Mouse (Mus musculus) midbrain, embryonic 11.5 days (tissue): ENCODE measurements around the gene Prickle2. TPM values are rescaled to one million over a fixed set of nuclear protein-coding genes. Genes with fewer than 3 reads are reported as not detected.

Experiments used
- ATAC-seq: fragments of 200-750 bp; cut with Nextera tagmentation; 2 replicates; pipeline ENCODE4 v1.8.0; 2017; ENCODE audit warnings: moderate TSS enrichment, moderate library complexity; ENCODE audit not compliant: low FRiP score
- DNase-seq: peaks from one replicate; pipeline ENCODE4 v3.0.0; 2015; ENCODE audit warnings: low spot score; ENCODE audit errors: missing footprints
- H3K27ac ChIP-seq: fragments of 300-500 bp; sonication (generic); 2 replicates; pipeline ENCODE4 v1.5.1; 2014; ENCODE audit warnings: low read depth, low read length
- H3K27me3 ChIP-seq: fragments of 300-500 bp; sonication (generic); 2 replicates; pipeline ENCODE4 v1.6.1; 2014; ENCODE audit warnings: mild to moderate bottlenecking, low read length, moderate library complexity, mixed read lengths; ENCODE audit not compliant: control insufficient read depth, insufficient read depth
- H3K36me3 ChIP-seq: fragments of 300-500 bp; sonication (generic); 2 replicates; pipeline ENCODE4 v1.6.1; 2014; ENCODE audit warnings: mild to moderate bottlenecking, low read length, moderate library complexity, mixed read lengths; ENCODE audit not compliant: control insufficient read depth, insufficient read depth
- H3K4me1 ChIP-seq: fragments of 300-500 bp; sonication (generic); 2 replicates; pipeline ENCODE4 v1.6.1; 2014; ENCODE audit warnings: low read length; ENCODE audit not compliant: control insufficient read depth, insufficient read depth
- H3K4me2 ChIP-seq: fragments of 300-500 bp; sonication (generic); 2 replicates; pipeline ENCODE4 v1.6.1; 2014; ENCODE audit warnings: mild to moderate bottlenecking, moderate library complexity
- H3K4me3 ChIP-seq: fragments of 300-500 bp; sonication (generic); 2 replicates; pipeline ENCODE4 v1.5.1; 2014; ENCODE audit warnings: low read depth, low read length
- H3K9ac ChIP-seq: fragments of 300-500 bp; sonication (generic); 2 replicates; pipeline ENCODE4 v1.6.1; 2014; ENCODE audit warnings: low read length
- H3K9me3 ChIP-seq: fragments of 300-500 bp; sonication (generic); 2 replicates; pipeline ENCODE4 v1.6.1; 2016; ENCODE audit warnings: low read length; ENCODE audit not compliant: control insufficient read depth
- WGBS: fragments of 180-500 bp; shearing (Covaris S2); extraction: QIAGEN DNeasy Blood & Tissue Kit; methylation state at CpG from one replicate; pipeline ENCODE4 v1.1.7; 2014; 5-methylcytosine and 5-hydroxymethylcytosine counted together
- polyA plus RNA-seq: library from polyadenylated mRNA; unstranded; fragments of >200 nt; fragmentation: Nextera tagmentation; extraction: Ambion mirVana; gene quantifications from 2 replicates; pipeline ENCODE4 v1.2.1, GENCODE M21; 2014

The Prickle2 gene
- 6.8 and 7.7 TPM in 2 replicates for polyA plus RNA-seq

DNA sequence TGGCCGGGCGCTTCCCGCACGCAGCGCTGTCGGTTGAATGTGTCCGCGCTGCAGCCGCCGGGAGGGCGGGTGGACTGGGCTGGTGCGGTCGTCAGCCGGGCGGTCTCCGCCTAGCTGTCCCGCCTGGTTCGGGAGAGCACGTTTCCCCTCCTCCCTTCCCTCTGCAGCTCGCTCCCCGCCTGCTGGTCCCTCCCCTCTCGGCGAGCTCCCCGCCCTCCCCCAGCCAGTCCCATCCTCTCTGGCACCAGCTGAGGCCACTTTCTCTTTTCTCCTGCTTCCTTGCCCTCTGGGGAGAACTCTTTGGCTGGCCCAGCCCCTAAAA lies at the start of gene Prickle2:
Prickle2 (minus strand) TSS at position 11 of the 322 bp plus-strand sequence.
- under 1% methylated on average over 17 of the region's 24 CpGs for WGBS
- no peaks in the 10 kb centered on the region for H3K36me3 ChIP-seq
- H3K4me3 ChIP-seq, result peak within 1 kb of the TSS; percentile 54
- ATAC-seq, result peak; percentile 92
- peak within 1 kb of the TSS; percentile 58 for H3K9ac ChIP-seq
- H3K27me3 ChIP-seq, result peaks cover 46% of the 10 kb centered on the region
- peaks cover 7% of the 10 kb centered on the region for H3K4me1 ChIP-seq
- H3K27ac ChIP-seq, result no peak within 1 kb of the TSS
- peak within 1 kb of the TSS; percentile 96 for H3K4me2 ChIP-seq
- no peaks in the 10 kb centered on the region for H3K9me3 ChIP-seq
- DNase-seq, result peak; percentile 91

DNA sequence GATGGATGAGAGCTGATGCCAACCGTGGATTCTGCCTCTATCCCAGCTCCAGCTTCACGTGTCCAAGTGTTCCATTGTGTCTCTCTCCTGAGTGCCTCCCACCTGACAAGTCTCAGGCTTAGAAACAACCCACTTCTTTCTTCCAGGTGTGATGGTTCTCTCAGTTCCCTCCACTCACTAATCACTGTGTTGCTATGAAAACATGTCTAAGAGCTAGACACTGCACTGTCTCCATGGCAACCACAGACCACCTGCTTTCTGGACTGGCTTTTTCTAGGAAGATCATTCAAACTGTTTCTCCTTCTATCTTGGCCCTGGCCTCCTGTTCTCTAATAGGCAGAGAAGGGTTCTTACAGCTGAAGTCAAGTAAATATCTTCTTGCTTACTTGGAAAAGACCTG lies 46.8 kb upstream of the Prickle2 start:
- H3K9me3 ChIP-seq, result no peaks in the 10 kb centered on the region
- no peak overlapping the region for H3K27ac ChIP-seq
- H3K4me1 ChIP-seq, result no peaks in the 10 kb centered on the region
- ATAC-seq (no peak), DNase-seq (no peak)
- H3K27me3 ChIP-seq, result no peaks in the 10 kb centered on the region
- no peaks in the 10 kb centered on the region for H3K36me3 ChIP-seq
- H3K4me3 ChIP-seq, result no peak overlapping the region
- no peak overlapping the region for H3K4me2 ChIP-seq
- WGBS, result 77% methylated on average over 2 of the region's 2 CpGs
- H3K9ac ChIP-seq, result no peak overlapping the region

DNA sequence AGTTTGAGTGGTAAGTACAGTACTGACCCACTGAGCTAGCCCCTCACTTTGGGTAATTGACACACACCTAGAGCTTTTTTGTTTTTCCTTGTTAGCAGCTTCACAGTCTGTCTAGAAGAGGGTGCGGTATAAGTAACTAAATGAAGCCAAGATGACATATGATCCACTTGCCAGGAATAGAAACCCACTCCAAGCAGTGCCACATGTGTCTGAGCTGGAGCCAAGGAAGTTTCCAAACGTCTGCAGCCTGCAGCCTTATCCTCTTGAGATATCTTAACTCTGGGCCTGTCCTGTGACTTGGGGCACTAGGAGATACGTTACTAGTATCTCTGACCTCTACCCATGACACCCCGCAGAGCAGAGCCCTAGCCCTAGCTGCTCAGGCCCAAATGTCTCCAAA lies 43.5 kb upstream of the Prickle2 start:
- no peak for DNase-seq

DNA sequence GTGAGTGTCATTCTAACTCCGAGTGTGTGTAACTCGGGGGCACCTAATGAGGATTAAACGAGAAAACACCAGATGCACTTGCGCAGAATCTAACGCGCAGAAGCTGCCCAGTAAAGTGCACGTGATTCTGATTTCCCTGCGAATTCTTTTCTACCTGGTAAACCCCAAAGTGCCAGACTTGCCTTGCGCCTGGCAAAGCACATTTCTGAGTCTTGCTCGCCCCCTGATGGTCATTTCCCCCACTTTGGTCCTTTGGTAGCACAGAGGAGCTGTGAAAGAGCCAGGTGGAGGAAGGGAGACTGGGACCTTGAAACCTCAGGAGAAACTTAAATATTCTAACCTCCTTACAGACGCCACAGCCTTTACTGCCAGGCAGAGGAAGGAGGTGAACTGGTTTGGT lies 37.6 kb upstream of the Prickle2 start:
- H3K4me3 ChIP-seq, result no peak overlapping the region
- no peaks in the 10 kb centered on the region for H3K4me1 ChIP-seq

More for the DNA sequence above, 43.5 kb upstream of the Prickle2 start:
- Histone ChIP-seq H3K36me3 (no peaks in the 10 kb centered on the region), H3K9me3 (no peaks in the 10 kb centered on the region), H3K4me2 (no peak overlapping the region), H3K4me1 (no peaks in the 10 kb centered on the region), H3K4me3 (no peak overlapping the region), H3K27ac (no peak overlapping the region), H3K27me3 (no peaks in the 10 kb centered on the region), H3K9ac (no peak overlapping the region)
- no peak for ATAC-seq
- WGBS, result 69% methylated on average over 4 of the region's 4 CpGs

DNA sequence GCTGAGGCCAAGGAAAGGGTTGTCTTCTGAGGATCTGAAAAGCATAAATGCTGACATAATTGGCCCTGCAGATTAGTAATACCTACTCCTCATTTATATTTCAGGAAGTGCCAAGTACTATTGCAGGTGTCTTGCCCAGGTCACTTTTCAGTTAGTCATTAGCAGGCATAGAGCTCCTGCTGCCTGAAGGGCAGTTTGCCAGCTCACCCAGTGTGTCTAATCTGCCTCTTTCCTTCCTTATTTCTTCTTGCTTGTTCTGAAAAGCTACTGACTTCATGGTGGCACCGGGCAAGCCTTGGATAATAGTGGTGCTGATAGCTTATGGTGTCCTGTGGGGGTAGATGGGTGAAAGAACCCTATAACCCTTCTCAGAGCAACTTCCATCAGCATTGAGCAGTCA lies 31.2 kb upstream of the Prickle2 start:
- Histone ChIP-seq H3K27me3 (no peaks in the 10 kb centered on the region), H3K27ac (no peak overlapping the region), H3K4me1 (no peaks in the 10 kb centered on the region), H3K36me3 (no peaks in the 10 kb centered on the region), H3K4me2 (no peak overlapping the region), H3K4me3 (no peak overlapping the region), H3K9ac (no peak overlapping the region), H3K9me3 (no peaks in the 10 kb centered on the region)
- ATAC-seq (no peak), DNase-seq (no peak)
- WGBS, result 88% methylated on average over 1 of the region's 1 CpGs

More for the DNA sequence above, 37.6 kb upstream of the Prickle2 start:
- H3K36me3 ChIP-seq, result no peaks in the 10 kb centered on the region
- DNase-seq (peak; percentile 91), ATAC-seq (no peak)
- no peak overlapping the region for H3K27ac ChIP-seq
- no peaks in the 10 kb centered on the region for H3K9me3 ChIP-seq
- H3K27me3 ChIP-seq, result no peaks in the 10 kb centered on the region
- WGBS, result 16% methylated on average over 11 of the region's 11 CpGs
- H3K4me2 ChIP-seq, result no peak overlapping the region
- no peak overlapping the region for H3K9ac ChIP-seq

DNA sequence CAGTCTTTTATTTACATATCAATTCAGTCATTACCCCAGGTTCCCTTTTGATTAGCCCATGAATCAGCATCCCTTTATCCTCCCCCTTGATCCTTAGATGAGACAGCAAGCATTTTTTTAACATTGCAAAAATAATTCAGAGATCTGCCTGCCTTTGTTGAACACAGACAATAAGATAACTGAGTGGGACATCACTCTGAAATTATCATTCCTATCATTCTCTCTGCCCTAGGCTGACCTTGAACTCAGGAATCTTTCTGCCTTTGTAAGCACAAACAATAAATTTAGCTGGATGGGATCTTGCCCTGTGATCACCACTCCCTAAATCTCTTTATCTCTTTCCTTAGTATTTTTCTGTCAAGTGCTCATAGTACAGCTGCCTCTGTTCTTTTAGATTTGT lies 27.7 kb upstream of the Prickle2 start:
- Histone ChIP-seq H3K4me1 (no peaks in the 10 kb centered on the region), H3K9me3 (no peaks in the 10 kb centered on the region), H3K27ac (no peak overlapping the region), H3K36me3 (no peaks in the 10 kb centered on the region), H3K4me3 (no peak overlapping the region), H3K4me2 (no peak overlapping the region), H3K9ac (no peak overlapping the region), H3K27me3 (no peaks in the 10 kb centered on the region)
- ATAC-seq, result no peak
- no peak for DNase-seq

DNA sequence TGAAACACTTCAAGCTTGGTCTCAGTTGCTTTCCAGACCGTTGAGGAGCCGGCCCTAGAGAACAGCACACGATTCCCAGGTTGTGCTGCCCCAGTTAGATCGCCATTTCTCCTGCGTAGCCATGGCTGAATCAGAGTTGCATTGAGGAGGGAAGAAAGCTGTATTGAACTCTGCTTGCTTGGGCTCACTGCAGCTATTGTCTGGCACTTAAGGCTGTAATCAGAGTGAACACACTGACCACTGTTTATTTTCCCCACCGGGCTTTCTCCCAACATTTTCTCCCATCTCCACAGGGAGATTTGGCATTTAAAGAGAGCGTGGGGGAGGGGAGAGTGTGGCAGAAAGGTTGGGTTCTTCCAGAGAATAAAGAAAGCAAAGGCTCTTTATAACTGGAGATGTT lies 22.6 kb upstream of the Prickle2 start:
- Histone ChIP-seq H3K9me3 (no peaks in the 10 kb centered on the region), H3K27ac (no peak overlapping the region; the same call in 1 of the 2 replicates), H3K4me3 (no peak overlapping the region), H3K4me1 (peaks cover 6% of the 10 kb centered on the region), H3K9ac (peak overlapping the region; percentile 45; the same call in 1 of the 2 replicates), H3K4me2 (peak overlapping the region; percentile 22; the same call in 1 of the 2 replicates), H3K36me3 (no peaks in the 10 kb centered on the region), H3K27me3 (no peaks in the 10 kb centered on the region)
- DNase-seq (no peak), ATAC-seq (no peak)
- 39% methylated on average over 7 of the region's 7 CpGs for WGBS

DNA sequence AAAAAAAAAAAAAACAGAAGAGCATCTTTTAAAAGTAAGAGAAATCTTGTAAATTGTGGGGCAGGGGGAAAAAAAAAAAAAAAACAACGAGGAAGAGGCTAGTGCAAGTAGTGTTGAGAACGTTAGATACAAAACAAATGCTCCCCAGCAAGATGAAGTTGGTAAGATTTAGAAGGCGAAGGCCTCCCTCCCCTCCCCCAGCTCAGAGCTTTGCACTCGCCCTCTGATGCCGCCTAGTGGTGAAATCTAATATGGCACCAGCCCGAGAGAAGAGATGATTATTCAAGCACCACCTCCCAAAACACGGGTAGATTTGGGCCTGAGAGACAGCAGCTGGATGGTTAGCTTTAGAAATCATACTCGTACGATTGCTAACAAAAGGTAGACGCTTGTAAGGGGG lies 22.1 kb upstream of the Prickle2 start:
- Histone ChIP-seq H3K36me3 (no peaks in the 10 kb centered on the region), H3K27me3 (no peaks in the 10 kb centered on the region), H3K4me1 (peaks cover 6% of the 10 kb centered on the region), H3K9ac (peak overlapping the region; percentile 45; the same call in 1 of the 2 replicates), H3K9me3 (no peaks in the 10 kb centered on the region), H3K27ac (no peak overlapping the region), H3K4me2 (peak overlapping the region; percentile 22; the same call in 1 of the 2 replicates), H3K4me3 (no peak overlapping the region)
- WGBS, result 1% methylated on average over 10 of the region's 10 CpGs
- DNase-seq (peak; percentile 99), ATAC-seq (no peak)

DNA sequence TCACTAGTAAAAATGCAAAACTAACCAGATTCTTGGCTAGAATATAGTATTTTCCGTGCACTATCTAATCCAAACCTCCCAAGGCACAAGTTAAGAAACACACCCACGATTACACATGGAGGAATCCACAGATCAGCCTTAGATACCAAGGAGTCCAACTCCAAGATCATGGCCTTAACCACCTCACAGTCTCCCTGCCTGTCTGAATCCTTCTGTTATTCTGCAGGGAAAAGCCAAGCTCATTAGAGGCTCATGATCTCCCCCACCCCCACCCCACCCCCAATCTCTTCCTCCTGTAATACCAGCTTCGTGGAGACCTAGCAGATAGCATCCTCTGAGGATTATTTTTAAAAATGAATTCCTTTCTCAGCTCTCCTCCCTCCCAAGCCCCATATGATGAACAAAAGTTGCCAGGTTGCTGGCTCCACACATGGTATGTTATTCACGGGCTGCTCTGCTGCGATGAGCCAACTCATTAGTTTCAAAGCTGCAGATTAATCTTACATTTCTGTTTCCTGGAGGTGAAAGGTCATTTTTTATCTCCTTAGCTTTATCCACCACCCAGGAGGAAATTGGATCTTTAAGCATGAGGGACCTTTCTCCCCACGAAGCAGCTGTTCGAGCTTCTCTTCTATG lies 21.5 kb upstream of the Prickle2 start:
- Histone ChIP-seq H3K27ac (no peak overlapping the region), H3K4me3 (no peak overlapping the region)

More for the DNA sequence above, 21.5 kb upstream of the Prickle2 start:
- H3K9me3 ChIP-seq, result no peaks in the 10 kb centered on the region
- H3K27me3 ChIP-seq, result no peaks in the 10 kb centered on the region
- ATAC-seq (no peak), DNase-seq (no peak)
- H3K4me2 ChIP-seq, result no peak overlapping the region
- 16% methylated on average over 7 of the region's 7 CpGs for WGBS
- H3K9ac ChIP-seq, result no peak overlapping the region; the same call in 1 of the 2 replicates
- peaks cover 6% of the 10 kb centered on the region for H3K4me1 ChIP-seq
- no peaks in the 10 kb centered on the region for H3K36me3 ChIP-seq
